Mouse (Mus musculus) midbrain, embryonic 13.5 days (tissue): ENCODE measurements around the gene Slc2a5. TPM values are rescaled to one million over a fixed set of nuclear protein-coding genes. Genes with fewer than 3 reads are reported as not detected.

Experiments
- ATAC-seq: fragments of 200-750 bp; cut with Nextera tagmentation; 2 replicates; pipeline ENCODE4 v1.8.0; 2017; ENCODE audit warnings: mild to moderate bottlenecking, moderate TSS enrichment, moderate library complexity
- H3K27ac ChIP-seq: fragments of 300-500 bp; sonication (generic); 2 replicates; pipeline ENCODE4 v1.5.1; 2015; ENCODE audit warnings: inconsistent platforms, mild to moderate bottlenecking, moderate library complexity
- H3K27me3 ChIP-seq: fragments of 300-500 bp; sonication (generic); 2 replicates; pipeline ENCODE4 v1.6.1; 2015; ENCODE audit warnings: mild to moderate bottlenecking, inconsistent platforms
- H3K36me3 ChIP-seq: fragments of 300-500 bp; sonication (generic); 2 replicates; pipeline ENCODE4 v1.6.1; 2015; ENCODE audit warnings: mild to moderate bottlenecking, inconsistent platforms
- H3K4me1 ChIP-seq: fragments of 300-500 bp; sonication (generic); replicated peaks from 2 replicates; pipeline ENCODE4 v1.6.1; 2015; ENCODE audit warnings: inconsistent platforms
- H3K4me2 ChIP-seq: fragments of 300-500 bp; sonication (generic); replicated peaks from 2 replicates; pipeline ENCODE4 v1.6.1; 2015; ENCODE audit warnings: moderate library complexity, mild to moderate bottlenecking, inconsistent platforms
- H3K4me3 ChIP-seq: fragments of 300-500 bp; sonication (generic); replicated peaks from 2 replicates; pipeline ENCODE4 v1.5.1; 2015; ENCODE audit warnings: mild to moderate bottlenecking, inconsistent platforms
- H3K9ac ChIP-seq: fragments of 300-500 bp; sonication (generic); replicated peaks from 2 replicates; pipeline ENCODE4 v1.6.1; 2015; ENCODE audit warnings: mild to moderate bottlenecking, inconsistent platforms
- H3K9me3 ChIP-seq: fragments of 300-500 bp; sonication (generic); 2 replicates; pipeline ENCODE4 v1.6.1; 2016; ENCODE audit warnings: mild to moderate bottlenecking, inconsistent platforms
- WGBS: fragments of 180-500 bp; shearing (Covaris S2); methylation state at CpG from one replicate; pipeline ENCODE4 v1.1.7; 2015; 5-methylcytosine and 5-hydroxymethylcytosine counted together
- polyA plus RNA-seq: library from polyadenylated mRNA; unstranded; fragments of >200 nt; fragmentation: Nextera tagmentation; extraction: Ambion mirVana; gene quantifications from 2 replicates; pipeline ENCODE4 v1.2.1, GENCODE M21; 2015

Gene Slc2a5
- polyA plus RNA-seq, 1 experiment from 2014 or later: 1.7 TPM

GRCm38 (mm10) chr4:150152483-150152882 lies 33.4 kb downstream of the Slc2a5 start:
- Histone ChIP-seq H3K4me3 (no peak overlapping the region), H3K9ac (no peak overlapping the region), H3K4me2 (no peak overlapping the region), H3K4me1 (no peaks in the 10 kb centered on the region), H3K27me3 (no peaks in the 10 kb centered on the region), H3K9me3 (peaks cover 6% of the 10 kb centered on the region), H3K27ac (no peak overlapping the region), H3K36me3 (no peaks in the 10 kb centered on the region)
- ATAC-seq: no peak
- WGBS: 91% methylated on average over 8 of the region's 8 CpGs

DNA sequence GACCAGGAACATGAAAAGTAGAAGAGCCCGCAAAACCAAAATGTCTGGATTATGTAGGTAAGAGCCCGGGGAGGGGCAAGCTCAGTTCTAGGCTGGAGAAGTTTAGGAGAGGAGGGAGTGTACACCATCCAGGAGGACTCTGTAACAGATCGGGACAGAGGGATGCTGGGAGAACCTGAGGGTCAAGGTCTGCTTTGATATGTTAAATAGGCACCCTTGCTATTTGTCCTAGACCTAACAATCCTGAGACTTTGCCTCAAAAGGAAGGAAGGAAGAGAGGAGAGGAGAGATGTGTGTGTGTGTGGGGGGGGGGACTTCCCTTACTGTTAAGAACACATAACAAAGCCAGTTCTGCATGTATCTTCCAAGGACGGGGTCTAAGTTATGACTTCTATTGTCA lies 36.2 kb downstream of the Slc2a5 start:
- Histone ChIP-seq H3K9ac (no peak overlapping the region), H3K4me2 (no peak overlapping the region), H3K9me3 (no peaks in the 10 kb centered on the region), H3K27me3 (no peaks in the 10 kb centered on the region), H3K27ac (no peak overlapping the region), H3K4me1 (no peaks in the 10 kb centered on the region), H3K4me3 (no peak overlapping the region), H3K36me3 (no peaks in the 10 kb centered on the region)
- ATAC-seq: no peak
- WGBS: 90% methylated on average over 4 of the region's 4 CpGs

DNA sequence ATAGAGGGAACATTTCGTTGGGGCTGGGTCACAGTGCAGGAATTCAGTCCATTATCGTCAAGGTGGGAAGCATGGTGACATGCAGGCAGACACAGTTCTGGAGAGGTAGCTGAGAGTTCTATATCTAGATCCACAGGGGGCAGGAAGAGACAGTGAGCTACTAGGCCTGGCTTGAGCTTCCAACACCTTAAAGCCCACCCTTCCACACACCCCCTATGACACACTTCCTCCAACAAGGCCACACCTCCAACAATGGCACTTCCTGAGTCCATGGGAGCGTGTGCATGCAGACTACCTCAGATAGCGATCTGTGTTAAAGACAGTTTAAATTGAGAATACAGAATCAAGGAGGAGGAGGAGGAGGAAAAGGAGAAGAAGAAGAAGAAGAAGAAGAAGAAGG lies 36.6 kb downstream of the Slc2a5 start:
- Histone ChIP-seq H3K4me1 (no peaks in the 10 kb centered on the region), H3K27me3 (no peaks in the 10 kb centered on the region), H3K36me3 (no peaks in the 10 kb centered on the region), H3K4me3 (no peak overlapping the region), H3K9ac (no peak overlapping the region), H3K27ac (no peak overlapping the region), H3K9me3 (no peaks in the 10 kb centered on the region), H3K4me2 (no peak overlapping the region)
- 88% methylated on average over 4 of the region's 4 CpGs for WGBS
- no peak for ATAC-seq

GRCm38 (mm10) chr4:150157348-150157882 lies 38.3 kb downstream of the Slc2a5 start:
- Histone ChIP-seq H3K27ac (no peak overlapping the region), H3K36me3 (no peaks in the 10 kb centered on the region), H3K4me3 (no peak overlapping the region), H3K27me3 (no peaks in the 10 kb centered on the region), H3K9me3 (no peaks in the 10 kb centered on the region), H3K9ac (no peak overlapping the region), H3K4me1 (no peaks in the 10 kb centered on the region), H3K4me2 (no peak overlapping the region)
- WGBS: 76% methylated on average over 14 of the region's 14 CpGs
- ATAC-seq: no peak

DNA sequence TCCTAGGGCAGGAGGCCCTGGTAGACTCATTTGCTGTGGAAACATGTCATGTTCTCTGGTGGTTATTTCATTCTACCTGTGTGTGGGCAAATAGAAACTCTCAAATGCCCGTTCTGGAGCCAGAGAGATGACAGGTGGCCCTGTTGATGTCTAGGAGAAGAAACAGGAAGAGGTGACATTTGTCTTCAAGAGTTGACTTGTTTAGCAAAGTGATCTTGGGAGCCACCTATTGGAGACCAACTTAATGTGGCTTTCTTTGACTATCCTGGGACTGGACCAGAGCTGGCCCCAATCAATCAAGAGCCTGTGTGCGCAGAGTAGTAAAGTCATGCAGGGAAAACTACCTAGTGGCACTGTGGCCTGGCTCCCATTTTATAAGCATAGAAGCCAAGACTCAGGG lies 40.4 kb downstream of the Slc2a5 start:
- WGBS: 83% methylated on average over 2 of the region's 2 CpGs

DNA sequence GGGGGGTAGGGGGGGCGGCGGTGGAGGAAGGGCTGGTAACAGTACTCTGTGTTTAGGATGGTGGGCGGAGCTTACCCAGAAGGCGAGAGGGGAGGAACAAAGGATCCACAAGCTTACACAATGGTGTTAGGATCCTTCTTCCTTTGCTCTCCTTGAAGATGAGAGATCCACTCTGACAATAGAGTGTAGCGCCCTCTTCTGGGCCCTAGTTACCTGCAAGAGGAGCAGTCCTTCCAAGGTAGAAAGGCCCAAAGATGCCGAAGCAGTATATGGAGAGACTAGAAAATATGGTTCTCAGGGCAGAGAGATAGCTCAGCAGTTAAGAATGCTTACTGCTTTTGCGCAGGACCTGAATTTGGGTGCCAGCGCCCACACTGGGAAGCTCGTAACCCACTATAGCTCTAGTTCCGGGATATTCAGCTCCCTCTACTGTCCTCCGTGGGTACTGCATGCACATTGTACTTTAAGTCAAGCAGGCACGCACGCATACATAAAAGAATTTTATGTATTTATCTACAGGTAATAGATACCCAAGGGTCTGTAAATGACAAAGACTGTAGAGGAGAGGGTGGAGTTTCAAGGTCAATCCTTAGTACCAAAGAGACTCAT lies 43.6 kb downstream of the Slc2a5 start:
- no peak overlapping the region for H3K9ac ChIP-seq
- H3K27ac ChIP-seq: no peak overlapping the region
- H3K4me3 ChIP-seq: no peak overlapping the region
- no peak for ATAC-seq
- H3K4me1 ChIP-seq: no peaks in the 10 kb centered on the region
- H3K9me3 ChIP-seq: peaks cover 5% of the 10 kb centered on the region
- WGBS: 72% methylated on average over 13 of the region's 13 CpGs
- no peaks in the 10 kb centered on the region for H3K27me3 ChIP-seq
- no peaks in the 10 kb centered on the region for H3K36me3 ChIP-seq
- H3K4me2 ChIP-seq: no peak overlapping the region

More for the DNA sequence above, 40.4 kb downstream of the Slc2a5 start:
- no peaks in the 10 kb centered on the region for H3K4me1 ChIP-seq
- no peaks in the 10 kb centered on the region for H3K27me3 ChIP-seq
- H3K4me3 ChIP-seq: no peak overlapping the region
- H3K9ac ChIP-seq: no peak overlapping the region
- no peaks in the 10 kb centered on the region for H3K36me3 ChIP-seq
- H3K27ac ChIP-seq: no peak overlapping the region
- peaks cover 5% of the 10 kb centered on the region for H3K9me3 ChIP-seq
- H3K4me2 ChIP-seq: no peak overlapping the region
- ATAC-seq: no peak

DNA sequence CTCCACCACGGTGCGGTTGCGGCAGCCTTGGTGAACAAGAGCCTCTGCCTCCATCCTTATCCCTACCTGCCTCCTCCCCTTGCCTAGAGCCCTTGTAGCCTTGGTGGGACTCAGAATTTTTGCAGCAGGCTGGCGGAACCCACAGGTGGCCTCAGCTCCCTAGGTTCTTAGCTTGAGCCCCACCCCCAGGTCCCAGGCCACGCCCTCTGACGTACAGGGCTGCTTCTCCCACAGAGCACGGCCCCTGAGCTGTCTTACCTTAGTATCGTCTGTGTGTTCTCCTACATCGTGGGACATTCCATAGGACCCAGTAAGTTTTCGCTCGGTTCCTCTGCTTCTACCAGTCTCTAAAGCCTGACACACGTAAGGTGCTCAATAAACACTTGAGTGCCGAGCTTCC lies 45.8 kb downstream of the Slc2a5 start:
- Histone ChIP-seq H3K4me2 (no peak overlapping the region), H3K4me1 (no peaks in the 10 kb centered on the region), H3K27ac (no peak overlapping the region), H3K9me3 (peaks cover 5% of the 10 kb centered on the region), H3K9ac (no peak overlapping the region), H3K36me3 (no peaks in the 10 kb centered on the region), H3K4me3 (no peak overlapping the region), H3K27me3 (no peaks in the 10 kb centered on the region)
- WGBS: 28% methylated on average over 13 of the region's 13 CpGs
- ATAC-seq: no peak

- H3K27me3 ChIP-seq: no peaks in the 10 kb centered on the region
- H3K4me2 ChIP-seq: no peak overlapping the region
- WGBS: 74% methylated on average over 10 of the region's 10 CpGs
- no peak overlapping the region for H3K9ac ChIP-seq
- no peak overlapping the region for H3K27ac ChIP-seq
- no peaks in the 10 kb centered on the region for H3K36me3 ChIP-seq
- H3K4me1 ChIP-seq: no peaks in the 10 kb centered on the region
- ATAC-seq: no peak
- H3K9me3 ChIP-seq: peaks cover 5% of the 10 kb centered on the region
- no peak overlapping the region for H3K4me3 ChIP-seq
These were observed 49.3 kb downstream of the Slc2a5 start for GRCm38 (mm10) chr4:150168406-150168805.

GRCm38 (mm10) chr4:150172107-150172506 lies 53.0 kb downstream of the Slc2a5 start:
- no peaks in the 10 kb centered on the region for H3K9me3 ChIP-seq
- H3K4me3 ChIP-seq: no peak overlapping the region
- ATAC-seq: no peak
- H3K27ac ChIP-seq: no peak overlapping the region
- H3K4me2 ChIP-seq: no peak overlapping the region
- H3K27me3 ChIP-seq: no peaks in the 10 kb centered on the region
- H3K4me1 ChIP-seq: no peaks in the 10 kb centered on the region
- H3K9ac ChIP-seq: no peak overlapping the region
- WGBS: 83% methylated on average over 8 of the region's 8 CpGs
- no peaks in the 10 kb centered on the region for H3K36me3 ChIP-seq

- H3K27me3 ChIP-seq: no peaks in the 10 kb centered on the region
- no peaks in the 10 kb centered on the region for H3K9me3 ChIP-seq
- no peak overlapping the region for H3K4me2 ChIP-seq
- H3K36me3 ChIP-seq: no peaks in the 10 kb centered on the region
- H3K27ac ChIP-seq: no peak overlapping the region
- ATAC-seq: no peak
- no peak overlapping the region for H3K4me3 ChIP-seq
- WGBS: 61% methylated on average over 10 of the region's 10 CpGs
- H3K4me1 ChIP-seq: no peaks in the 10 kb centered on the region
- H3K9ac ChIP-seq: no peak overlapping the region
These were observed 54.2 kb downstream of the Slc2a5 start for GRCm38 (mm10) chr4:150173281-150173680.

DNA sequence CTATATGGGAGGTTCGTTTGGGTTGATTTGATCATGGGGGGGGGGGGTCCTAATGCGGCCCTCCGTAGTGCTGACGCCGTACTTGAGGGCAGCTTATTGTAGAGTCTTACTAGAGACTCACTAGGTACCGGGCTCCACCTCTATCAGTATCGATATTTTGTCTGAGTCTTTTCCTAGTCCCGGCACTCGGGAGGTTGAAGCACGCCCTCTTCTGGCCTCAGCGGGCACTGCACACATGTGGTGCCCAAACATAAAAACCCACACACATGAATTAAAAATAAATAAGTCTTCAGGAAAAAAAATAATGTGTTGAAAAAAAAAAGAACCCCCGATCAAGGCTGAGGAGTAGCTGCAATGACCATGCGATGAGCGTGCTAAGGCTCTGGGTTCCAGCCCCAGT lies 54.9 kb downstream of the Slc2a5 start:
- ATAC-seq: no peak
- Histone ChIP-seq H3K27ac (no peak overlapping the region), H3K4me3 (no peak overlapping the region), H3K4me2 (no peak overlapping the region), H3K27me3 (no peaks in the 10 kb centered on the region), H3K36me3 (no peaks in the 10 kb centered on the region), H3K9me3 (no peaks in the 10 kb centered on the region), H3K4me1 (no peaks in the 10 kb centered on the region), H3K9ac (no peak overlapping the region)
- 94% methylated on average over 14 of the region's 14 CpGs for WGBS

DNA sequence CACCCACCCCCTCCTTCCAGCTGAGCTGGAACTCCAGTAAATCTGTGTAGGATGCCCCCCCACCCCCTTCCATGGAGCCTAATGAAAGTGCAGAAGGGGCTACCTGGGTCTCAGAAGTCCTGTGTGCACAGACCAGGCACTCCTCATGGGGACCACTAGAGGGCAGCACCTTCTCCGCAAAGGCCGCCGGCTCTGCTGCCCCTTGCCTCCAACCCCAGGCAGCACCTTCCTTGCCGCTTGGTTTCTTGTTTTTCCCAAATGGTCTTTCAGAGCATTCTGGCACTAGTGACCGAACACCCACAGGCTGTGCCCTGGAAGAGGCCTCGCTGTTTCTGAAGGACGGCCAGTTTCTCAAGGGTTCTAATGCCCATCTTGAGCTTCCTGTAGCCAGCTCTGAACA lies 57.5 kb downstream of the Slc2a5 start:
- no peak overlapping the region for H3K9ac ChIP-seq
- H3K9me3 ChIP-seq: no peaks in the 10 kb centered on the region
- H3K27ac ChIP-seq: no peak overlapping the region
- no peaks in the 10 kb centered on the region for H3K4me1 ChIP-seq
- no peak overlapping the region for H3K4me3 ChIP-seq
- H3K27me3 ChIP-seq: no peaks in the 10 kb centered on the region
- no peaks in the 10 kb centered on the region for H3K36me3 ChIP-seq
- WGBS: 5% methylated on average over 7 of the region's 7 CpGs
- ATAC-seq: no peak
- H3K4me2 ChIP-seq: no peak overlapping the region

- no peak for ATAC-seq
- Histone ChIP-seq H3K4me2 (no peak overlapping the region), H3K27me3 (no peaks in the 10 kb centered on the region), H3K9me3 (no peaks in the 10 kb centered on the region), H3K9ac (no peak overlapping the region), H3K36me3 (no peaks in the 10 kb centered on the region), H3K27ac (no peak overlapping the region), H3K4me3 (no peak overlapping the region), H3K4me1 (no peaks in the 10 kb centered on the region)
- WGBS: 81% methylated on average over 8 of the region's 8 CpGs
These were observed 58.0 kb downstream of the Slc2a5 start for GRCm38 (mm10) chr4:150177122-150177521.
